Mouse (Mus musculus): ENCODE measurements around the gene Sec1.

GRCm38 (mm10) chr7:45667761-45668160, 26.4 kb downstream of the Sec1 start:
- TF ChIP-seq CTCF (IDR thresholded peaks at IDR 0.05) (no peak), EP300 (IDR thresholded peaks at IDR 0.05; ENCODE audit: insufficient read depth, low read depth, low read length) (no peak)

All from heart, adult 2 months (tissue).